Mouse (Mus musculus): Measurements from ENCODE around the gene Gpatch4.

Gpatch4 gene

GRCm38 (mm10) chr3:88101736-88102135 is 58.8 kb downstream of the Gpatch4 start:
- DNase-seq: no peak

- DNase-seq: no peak
Measured at GRCm38 (mm10) chr3:88102196-88102595, 59.3 kb downstream of the Gpatch4 start.

- no peak for DNase-seq
Measured at GRCm38 (mm10) chr3:88102611-88103010, 59.7 kb downstream of the Gpatch4 start.
